Mouse (Mus musculus): ENCODE measurements around the gene Coq8a. TPM values are rescaled to one million over a fixed set of nuclear protein-coding genes. Genes with fewer than 3 reads are reported as not detected.

Gene Coq8a
- total RNA-seq, 2 experiments from 2014 or later = 568 to 689 TPM

- intact Hi-C loops (cut with DNase I) = no loop called here
- no peak for DNase-seq
Observed at GRCm38 (mm10) chr1:180200722-180201121, 1.3 kb upstream of the Coq8a start.

- intact Hi-C loops (cut with DNase I) = no loop called here
- no peak for DNase-seq
Observed at GRCm38 (mm10) chr1:180199715-180200050, 281 bp upstream of the Coq8a start.

- no peak for DNase-seq
- intact Hi-C loops (cut with DNase I) = loop anchor here (1.0 kb wide), 1 partner anchor 29 kb away; no protein-coding TSS in a partner anchor
Observed at GRCm38 (mm10) chr1:180197956-180198355, 1.4 kb downstream of the Coq8a start.

GRCm38 (mm10) chr1:180196508-180196907 lies 2.9 kb downstream of the Coq8a start:
- DNase-seq = no peak
- intact Hi-C loops (cut with DNase I) = no loop called here

GRCm38 (mm10) chr1:180195703-180196381 lies 3.6 kb downstream of the Coq8a start:
- intact Hi-C loops (cut with DNase I) = no loop called here
- peak; percentile 98 to 99 for DNase-seq

- intact Hi-C loops (cut with DNase I) = no loop called here
Observed at GRCm38 (mm10) chr1:180194781-180195471, 4.5 kb downstream of the Coq8a start.

GRCm38 (mm10) chr1:180194048-180194447 lies 5.4 kb downstream of the Coq8a start:
- DNase-seq = no peak
- intact Hi-C loops (cut with DNase I) = no loop called here

More at GRCm38 (mm10) chr1:180194781-180195471, 4.5 kb downstream of the Coq8a start:
- peak; percentile 76 to 82 for DNase-seq

GRCm38 (mm10) chr1:180193391-180193935 lies 5.9 kb downstream of the Coq8a start:
- intact Hi-C loops (cut with DNase I) = no loop called here

GRCm38 (mm10) chr1:180192866-180193265 lies 6.5 kb downstream of the Coq8a start:
- intact Hi-C loops (cut with DNase I) = no loop called here
- DNase-seq = no peak

More at GRCm38 (mm10) chr1:180193391-180193935, 5.9 kb downstream of the Coq8a start:
- peak in 1 of 2 experiments; percentile 49 for DNase-seq

- intact Hi-C loops (cut with DNase I) = no loop called here
- peak in 1 of 2 experiments; percentile 35 for DNase-seq
Observed at GRCm38 (mm10) chr1:180191651-180192220, 7.7 kb downstream of the Coq8a start.

GRCm38 (mm10) chr1:180191112-180191511 lies 8.3 kb downstream of the Coq8a start:
- DNase-seq = peak in 1 of 2 experiments; percentile 18
- intact Hi-C loops (cut with DNase I) = no loop called here

- DNase-seq = peak; percentile 36 to 40
- intact Hi-C loops (cut with DNase I) = no loop called here
Observed at GRCm38 (mm10) chr1:180188951-180189350, 10.5 kb downstream of the Coq8a start.

- DNase-seq = peak in 1 of 2 experiments; percentile 33
- intact Hi-C loops (cut with DNase I) = no loop called here
Observed at GRCm38 (mm10) chr1:180186371-180186770, 13.0 kb downstream of the Coq8a start.

- intact Hi-C loops (cut with DNase I) = no loop called here
- DNase-seq = peak; percentile 76 to 80
Observed at GRCm38 (mm10) chr1:180185877-180186276, 13.5 kb downstream of the Coq8a start.

- peak in 1 of 2 experiments; percentile 6 for DNase-seq
- intact Hi-C loops (cut with DNase I) = no loop called here
Observed at GRCm38 (mm10) chr1:180184768-180185167, 14.6 kb downstream of the Coq8a start.

GRCm38 (mm10) chr1:180183525-180184159 lies 15.8 kb downstream of the Coq8a start:
- intact Hi-C loops (cut with DNase I) = no loop called here
- peak in 1 of 2 experiments; percentile 6 for DNase-seq

GRCm38 (mm10) chr1:180182731-180183130 lies 16.7 kb downstream of the Coq8a start:
- no peak for DNase-seq

GRCm38 (mm10) chr1:180181966-180182319 lies 17.5 kb downstream of the Coq8a start:
- DNase-seq = peak in 1 of 2 experiments; percentile 9
- intact Hi-C loops (cut with DNase I) = no loop called here

More at GRCm38 (mm10) chr1:180182731-180183130, 16.7 kb downstream of the Coq8a start:
- intact Hi-C loops (cut with DNase I) = no loop called here

- intact Hi-C loops (cut with DNase I) = no loop called here
- no peak for DNase-seq
Observed at GRCm38 (mm10) chr1:180181304-180181965, 18.0 kb downstream of the Coq8a start.

- intact Hi-C loops (cut with DNase I) = loop anchor here (5.0 to 10.0 kb wide), 2 partner anchors 245 to 367 kb away; no protein-coding TSS in a partner anchor
- peak in 1 of 2 experiments; percentile 37 for DNase-seq
Observed at GRCm38 (mm10) chr1:180179840-180180239, 19.6 kb downstream of the Coq8a start.
